Mouse (Mus musculus) mouse trophoblast stem cell (cell line): ENCODE measurements around the gene Npb.
"Not testable (repeated sequence)": the region's sequence is repeated elsewhere in the genome, so short reads cannot be mapped to it uniquely, and the experiment has no call there.

Experiments used
- in situ Hi-C, 2 experiments: fragments of 300-500 bp; cut with MseI, MboI; formaldehyde crosslinking; loops; 2 replicates in 1 of 2; 3 replicates in 1 of 2; pipeline ENCODE4 v1.15.1; 2025

Gene Npb

GRCm38 (mm10) chr11:120579316-120580107, 28.8 kb upstream of the Npb start:
- in situ Hi-C loops, result no loop called here

GRCm38 (mm10) chr11:120580190-120580589, 28.1 kb upstream of the Npb start:
- in situ Hi-C loops, result no loop called here

DNA sequence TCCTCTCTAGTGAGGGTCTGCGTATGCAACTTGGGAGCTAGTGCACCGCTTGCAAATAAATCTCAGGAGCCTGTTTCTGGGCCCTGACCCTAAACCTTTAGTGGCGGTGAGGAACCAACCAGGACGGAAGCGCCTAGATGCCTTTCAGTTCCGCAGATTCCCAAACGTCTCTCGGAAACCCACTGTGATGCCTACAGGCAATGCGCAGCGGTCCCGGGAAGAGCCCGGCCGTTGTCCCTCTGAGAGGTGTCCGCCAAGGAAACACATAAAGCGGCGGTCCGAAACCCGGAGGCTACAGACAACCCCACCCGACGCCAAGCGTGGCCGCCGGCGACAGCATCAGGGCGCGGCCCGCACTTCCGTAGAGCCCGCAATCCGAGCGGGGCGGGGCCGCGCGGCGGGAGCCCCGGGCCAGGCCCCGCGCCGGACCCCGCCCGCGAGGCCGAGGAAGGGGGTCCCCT, 27.4 kb upstream of the Npb start:
- in situ Hi-C loops, result no loop called here

DNA sequence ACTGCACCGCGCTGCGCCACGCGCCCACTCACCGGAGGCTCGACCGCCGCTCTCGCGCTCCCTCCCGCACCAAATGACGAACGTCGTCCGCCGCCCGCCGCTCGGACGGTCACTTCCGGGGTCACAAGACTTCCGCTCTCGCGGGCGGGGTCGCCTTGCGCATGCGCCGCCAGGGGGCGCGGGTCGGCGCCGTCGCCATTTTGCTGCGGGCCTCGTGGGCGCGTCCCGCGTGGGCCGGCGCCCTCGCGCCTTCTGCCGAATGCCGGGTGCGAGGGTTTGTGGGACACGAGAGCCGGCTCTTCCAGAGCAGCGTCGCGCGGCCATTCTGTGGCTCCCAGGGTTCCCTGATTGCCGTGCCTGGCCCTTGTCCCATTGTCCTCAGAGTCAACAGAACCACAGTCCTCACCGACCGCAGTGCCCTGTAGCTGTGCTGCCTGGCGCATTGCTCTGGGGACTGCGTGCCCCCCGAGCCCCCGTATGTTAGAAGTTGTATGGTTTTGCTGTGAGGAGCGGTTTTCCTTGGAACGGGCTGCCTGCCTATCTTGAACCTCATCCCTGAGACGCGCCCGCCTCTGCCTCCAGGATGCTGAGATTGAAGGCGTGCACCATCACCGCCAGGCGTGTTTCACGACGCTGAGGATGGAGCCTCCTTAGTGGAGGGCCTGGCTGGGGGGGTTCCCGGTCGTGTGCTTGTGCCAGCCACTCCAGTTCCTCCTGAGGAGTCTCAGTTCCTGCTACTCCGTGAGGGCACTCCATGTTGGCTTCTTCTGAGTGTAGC, 26.6 kb upstream of the Npb start, which contains the start of gene Arhgdia:
Gene Arhgdia (minus strand): TSS at position 135 of the 778 bp plus-strand sequence.
- in situ Hi-C loops, result no loop called here

- in situ Hi-C loops, result no loop called here
Observed at GRCm38 (mm10) chr11:120582268-120582981, 25.9 kb upstream of the Npb start.

DNA sequence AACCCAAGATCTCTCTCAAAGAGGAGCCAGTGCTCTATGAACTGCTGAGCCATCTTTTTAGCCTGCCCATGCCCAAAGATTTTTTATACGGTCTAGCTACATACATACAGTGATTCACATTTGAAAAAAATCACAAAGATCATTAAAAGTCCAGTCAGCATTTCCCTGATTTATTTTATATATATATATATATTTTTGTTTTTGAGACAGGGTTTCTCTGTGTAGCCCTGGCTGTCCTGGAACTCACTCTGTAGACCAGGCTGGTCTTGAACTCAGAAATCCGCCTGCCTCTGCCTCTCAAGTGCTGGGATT, 25.3 kb upstream of the Npb start:
- in situ Hi-C loops, result not testable (repeated sequence)

DNA sequence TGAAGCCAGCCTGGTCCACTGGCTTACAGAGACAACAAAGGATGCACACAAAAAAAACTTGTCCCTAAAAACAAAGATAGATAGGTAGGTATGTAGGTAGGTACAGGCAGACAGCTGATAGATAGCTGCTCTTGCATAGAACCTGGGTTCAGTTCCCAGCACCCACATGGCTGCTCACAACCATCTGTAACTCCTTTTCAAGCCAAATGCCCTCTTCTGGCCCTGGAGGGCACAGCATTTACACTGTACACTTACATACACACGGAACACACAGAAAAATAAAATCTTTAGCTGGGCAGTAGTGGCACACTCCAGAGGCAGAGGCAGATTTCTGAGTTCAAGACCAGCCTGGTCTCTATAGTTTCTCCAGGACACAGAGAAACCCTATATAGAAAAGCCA, 24.3 kb upstream of the Npb start:
- in situ Hi-C loops, result no loop called here

DNA sequence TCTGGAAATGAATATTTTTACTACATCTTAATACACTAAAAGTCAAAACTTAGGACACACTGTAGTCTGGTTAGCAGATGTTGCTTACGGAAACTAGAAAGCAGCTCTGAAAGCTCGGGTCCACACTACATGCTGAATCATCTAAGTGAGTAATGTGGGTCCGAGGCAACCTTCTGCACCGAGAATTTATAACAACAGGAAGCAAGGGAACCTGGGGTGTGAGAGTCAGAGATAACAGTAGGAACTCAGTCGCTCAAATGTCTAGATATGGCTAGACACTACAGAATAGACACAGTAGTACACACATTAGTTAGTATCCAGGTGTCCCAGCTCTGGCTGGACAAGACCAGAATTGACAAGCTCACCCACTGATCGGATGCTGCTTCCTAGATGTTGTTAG, 19.7 kb upstream of the Npb start:
- in situ Hi-C loops, result no loop called here

GRCm38 (mm10) chr11:120597240-120598235, 10.7 kb upstream of the Npb start:
- in situ Hi-C loops, result no loop called here

DNA sequence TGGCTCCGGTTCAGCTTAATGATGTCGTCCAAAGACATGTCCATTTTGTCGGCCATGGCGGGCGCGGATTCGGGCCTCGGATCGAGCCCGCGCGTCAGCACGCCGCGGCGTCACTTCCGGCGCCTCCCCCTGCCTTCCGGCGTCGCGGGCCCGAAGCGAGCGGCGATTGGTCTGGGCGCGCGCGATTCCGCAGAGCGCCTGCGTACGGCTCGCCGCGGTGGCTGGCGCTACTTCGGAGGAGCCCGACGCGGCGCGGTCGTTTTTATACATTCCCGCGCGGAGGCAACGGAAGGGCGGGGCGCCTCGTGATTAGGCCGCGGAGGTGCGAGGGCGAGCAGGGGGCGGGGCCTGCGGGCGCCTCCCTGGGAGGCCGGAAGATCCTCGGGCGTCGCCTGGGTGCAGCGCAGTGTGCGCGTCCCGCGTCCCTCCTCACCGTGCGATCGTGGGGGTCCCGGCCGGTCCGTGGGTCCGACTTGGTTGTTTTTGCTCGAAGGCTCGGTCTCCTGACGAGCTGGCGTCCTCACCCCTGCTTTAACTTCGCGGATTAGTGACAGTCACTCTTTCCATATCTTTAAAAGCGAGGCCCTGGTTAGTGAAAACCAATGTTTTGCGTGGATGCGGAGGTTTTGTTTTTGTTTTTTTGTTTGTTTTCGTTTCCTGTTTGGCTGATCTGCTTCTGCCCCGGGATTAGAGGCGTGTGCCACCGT, 9.8 kb upstream of the Npb start, which contains the start of the genes Alyref and Anapc11:
Gene Alyref (minus strand): TSS at position 83 of the 707 bp plus-strand sequence.
Gene Anapc11 (plus strand): TSS at position 139 of the 707 bp plus-strand sequence.
- in situ Hi-C loops, result no loop called here

DNA sequence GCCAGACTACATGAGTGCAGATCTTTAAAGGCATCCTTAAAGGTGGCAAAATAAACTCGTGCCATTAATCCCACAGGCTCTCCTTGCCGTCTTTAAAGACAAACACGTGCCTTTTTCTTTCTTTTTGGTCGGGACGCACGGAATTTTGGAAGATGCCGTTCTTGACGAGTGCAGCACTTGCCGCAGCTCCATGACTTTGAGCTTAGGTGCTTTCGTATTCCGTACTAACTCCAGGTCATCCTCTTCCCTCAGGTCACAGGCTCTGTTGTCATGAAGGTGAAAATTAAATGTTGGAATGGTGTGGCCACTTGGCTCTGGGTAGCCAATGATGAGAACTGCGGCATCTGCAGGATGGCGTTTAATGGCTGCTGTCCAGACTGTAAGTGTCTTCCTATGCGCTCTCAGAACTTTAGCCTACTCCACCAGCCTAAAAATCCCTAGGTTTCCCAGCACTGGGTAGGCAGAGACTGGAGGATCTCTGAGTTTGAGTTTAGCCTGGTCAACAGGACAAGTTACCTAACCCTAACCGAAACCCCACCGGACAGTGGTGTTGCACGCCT, 9.2 kb upstream of the Npb start:
- in situ Hi-C loops, result no loop called here

- in situ Hi-C loops, result no loop called here
Observed at GRCm38 (mm10) chr11:120600716-120601115, 7.6 kb upstream of the Npb start.

GRCm38 (mm10) chr11:120603545-120603944, 4.7 kb upstream of the Npb start:
- in situ Hi-C loops, result no loop called here

- in situ Hi-C loops, result no loop called here
Observed at GRCm38 (mm10) chr11:120605667-120606066, 2.6 kb upstream of the Npb start.

DNA sequence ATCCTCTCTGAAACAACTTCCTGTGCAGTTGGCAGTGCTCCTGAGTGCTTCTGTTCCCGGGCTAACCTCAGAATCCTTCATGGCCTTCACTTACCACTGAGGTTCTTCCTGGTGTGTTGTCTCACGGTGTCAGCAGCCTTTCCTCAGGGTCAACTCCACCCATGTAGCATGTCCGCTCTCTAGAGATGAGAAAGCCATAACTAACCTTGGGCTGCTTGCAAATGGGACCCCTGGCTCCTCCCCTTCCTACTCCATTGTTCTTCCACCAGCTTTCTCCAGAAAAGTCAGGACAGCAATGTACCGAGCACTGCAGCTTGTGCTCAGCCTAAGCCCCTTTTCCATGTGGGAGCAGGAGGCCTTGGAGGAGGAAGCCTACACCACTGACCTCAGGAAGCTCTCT, 1.5 kb upstream of the Npb start:
- in situ Hi-C loops, result no loop called here

DNA sequence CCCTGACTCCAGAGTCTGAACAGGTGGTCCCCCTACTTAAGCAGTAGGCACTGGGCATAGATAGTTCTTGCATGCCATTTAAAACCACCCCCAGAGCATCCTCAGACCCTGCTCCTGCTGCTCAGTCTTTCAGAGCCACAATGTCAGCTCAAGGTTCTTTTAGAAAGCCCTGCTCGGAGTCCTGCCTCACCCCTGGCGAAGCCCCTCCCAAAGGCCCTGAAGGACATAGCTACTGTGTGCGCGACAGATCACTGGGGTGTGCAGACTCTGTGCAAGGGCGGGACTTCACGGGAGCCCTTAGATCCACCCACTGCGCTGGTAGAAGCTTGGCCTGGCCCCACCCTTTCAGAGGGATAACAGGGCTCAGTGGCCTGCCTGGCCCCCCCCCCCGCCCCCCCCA, 973 bp downstream of the Npb start:
- in situ Hi-C loops, result no loop called here

- in situ Hi-C loops, result no loop called here
Observed at GRCm38 (mm10) chr11:120610477-120611046, 2.3 kb downstream of the Npb start.

- in situ Hi-C loops, result no loop called here
Observed at GRCm38 (mm10) chr11:120612763-120613162, 4.5 kb downstream of the Npb start.

DNA sequence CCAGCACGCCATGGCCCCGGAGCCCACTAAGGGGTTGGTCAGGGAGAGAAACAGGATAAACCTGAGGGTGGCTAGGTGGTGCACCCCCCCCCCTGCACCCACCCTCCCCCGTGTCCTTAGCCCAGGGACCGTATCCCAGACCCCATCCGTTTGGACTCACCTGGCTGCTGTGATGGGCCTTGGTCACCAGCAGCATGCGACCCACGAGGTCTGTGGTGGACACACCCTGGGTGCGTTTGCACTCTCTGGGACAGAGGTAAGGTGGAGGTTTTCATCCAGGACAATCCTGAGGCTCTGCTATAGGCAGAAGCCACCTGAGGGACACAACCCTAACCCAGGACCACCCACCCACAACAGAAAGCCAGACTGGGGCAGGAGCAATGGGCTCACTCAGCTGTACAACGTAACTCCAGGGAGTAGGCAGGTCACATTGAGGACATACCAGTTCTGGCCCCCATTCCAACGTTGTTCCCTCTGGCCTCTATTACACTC, 5.2 kb downstream of the Npb start:
- in situ Hi-C loops, result no loop called here
